Comparison of ENCODE assay signal across 10 mouse cellular contexts in genomic region chr5:139659307-139659706, GRCm38 (mm10).
DNase-seq lines count a peak whose midpoint lies in the region; ATAC-seq lines count a peak whose summit lies in the region.
"Had no signal": no experiment of that assay in that cellular context is flagged by ENCODE, and none has a peak within 500 bp of the region (broad histone marks: within the 10 kb centered on the region; RNA-seq: fewer than 3 reads in every experiment).

No protein-coding gene starts in this region.

- peaks cover 50% of the 10 kb centered on the region for H3K27me3 ChIP-seq in kidney, embryonic 15.5 days
- H3K27me3 ChIP-seq in forebrain, embryonic 13.5 days = peaks cover 79% of the 10 kb centered on the region
- peaks cover 75% of the 10 kb centered on the region for H3K27me3 ChIP-seq in limb, embryonic 12.5 days
- H3K27me3 ChIP-seq in neural tube, embryonic 15.5 days (replicated peaks) = peaks cover 33% of the 10 kb centered on the region

- DNase-seq in kidney, postnatal 36 days = no peak
- no peak for DNase-seq in frontal cortex, postnatal 10 days (ENCODE audit: low spot score in 2 of 2)
- DNase-seq in left cerebral cortex, adult 8-10 months (ENCODE audit: low spot score in 2 of 2) = no peak
- no peak for DNase-seq in left cerebral cortex, adult 11 months (ENCODE audit: low spot score)
- DNase-seq: adrenal gland, adult 8-10 months; lung, postnatal 36 days had no signal

- H3K4me1 ChIP-seq in kidney, embryonic 15.5 days = peaks cover 25% of the 10 kb centered on the region
- peaks cover 8% of the 10 kb centered on the region for H3K4me1 ChIP-seq in forebrain, embryonic 13.5 days
- H3K4me1 ChIP-seq in limb, embryonic 12.5 days (replicated peaks) = peaks cover 11% of the 10 kb centered on the region
- peaks cover 8% of the 10 kb centered on the region for H3K4me1 ChIP-seq in neural tube, embryonic 15.5 days

- ATAC-seq in kidney, embryonic 15.5 days (replicated peaks; ENCODE audit: low FRiP score) = peak; percentile 53
- ATAC-seq in forebrain, embryonic 13.5 days = peak; percentile 58; the same call in 1 of the 2 replicates
- no peak for ATAC-seq in limb, embryonic 12.5 days (ENCODE audit: insufficient number of reproducible peaks, insufficient read depth, low FRiP score, low TSS enrichment, low read depth)
- no peak for ATAC-seq in neural tube, embryonic 15.5 days (ENCODE audit: low FRiP score)

- H3K4me2 ChIP-seq in kidney, embryonic 15.5 days = peak overlapping the region; percentile 42
- H3K4me2 ChIP-seq in forebrain, embryonic 13.5 days = peak overlapping the region; percentile 40
- peak overlapping the region; percentile 50 for H3K4me2 ChIP-seq in limb, embryonic 12.5 days
- peak overlapping the region; percentile 46 for H3K4me2 ChIP-seq in neural tube, embryonic 15.5 days

- no peaks in the 10 kb centered on the region for H3K9me3 ChIP-seq in kidney, embryonic 15.5 days (replicated peaks)
- no peaks in the 10 kb centered on the region for H3K9me3 ChIP-seq in forebrain, embryonic 13.5 days (replicated peaks)
- no peaks in the 10 kb centered on the region for H3K9me3 ChIP-seq in limb, embryonic 12.5 days
- H3K9me3 ChIP-seq in neural tube, embryonic 15.5 days (replicated peaks) = no peaks in the 10 kb centered on the region

- 0 out of 2 replicates have a peak overlapping the region, but pooled peaks have one; percentile 13 for H3K4me3 ChIP-seq in kidney, embryonic 15.5 days (replicated peaks)
- H3K4me3 ChIP-seq in forebrain, embryonic 13.5 days = no peak overlapping the region
- peak overlapping the region; percentile 19 for H3K4me3 ChIP-seq in limb, embryonic 12.5 days (replicated peaks)
- H3K4me3 ChIP-seq in neural tube, embryonic 15.5 days (replicated peaks) = no peak overlapping the region

- 2% methylated on average over 18 of the region's 18 CpGs for WGBS in kidney, embryonic 15.5 days
- WGBS in forebrain, embryonic 13.5 days = 2% methylated on average over 18 of the region's 18 CpGs
- WGBS in limb, embryonic 12.5 days = under 1% methylated on average over 18 of the region's 18 CpGs
- WGBS in neural tube, embryonic 15.5 days = 1% methylated on average over 18 of the region's 18 CpGs

- H3K9ac ChIP-seq in kidney, embryonic 15.5 days = no peak overlapping the region
- peak overlapping the region; percentile 30; the same call in 1 of the 2 replicates for H3K9ac ChIP-seq in forebrain, embryonic 13.5 days
- H3K9ac ChIP-seq in limb, embryonic 12.5 days (replicated peaks) = 0 out of 2 replicates have a peak overlapping the region, but pooled peaks have one; percentile 37
- no peak overlapping the region for H3K9ac ChIP-seq in neural tube, embryonic 15.5 days (replicated peaks)

- no peaks in the 10 kb centered on the region for H3K36me3 ChIP-seq in kidney, embryonic 15.5 days
- H3K36me3 ChIP-seq in forebrain, embryonic 13.5 days (ENCODE audit: poor library complexity, severe bottlenecking) = no peaks in the 10 kb centered on the region
- no peaks in the 10 kb centered on the region for H3K36me3 ChIP-seq in limb, embryonic 12.5 days
- H3K36me3 ChIP-seq in neural tube, embryonic 15.5 days = no peaks in the 10 kb centered on the region

- peak overlapping the region; percentile 59 for H3K27ac ChIP-seq in kidney, embryonic 15.5 days
- H3K27ac ChIP-seq in forebrain, embryonic 13.5 days = no peak overlapping the region
- H3K27ac ChIP-seq in limb, embryonic 12.5 days = no peak overlapping the region
- H3K27ac ChIP-seq in neural tube, embryonic 15.5 days (replicated peaks) = no peak overlapping the region

Comparison
In these comparisons a context has a peak if more than half of its experiments do, and no peak if none do; other contexts are left out.
1. ATAC-seq: peak in kidney, embryonic 15.5 days (single experiment) and forebrain, embryonic 13.5 days (single experiment); none in limb, embryonic 12.5 days (single experiment) and neural tube, embryonic 15.5 days (single experiment).
2. H3K4me3 ChIP-seq: peak in kidney, embryonic 15.5 days (single experiment) and limb, embryonic 12.5 days (single experiment); none in forebrain, embryonic 13.5 days (single experiment) and neural tube, embryonic 15.5 days (single experiment).
3. H3K9ac ChIP-seq: peak in forebrain, embryonic 13.5 days (single experiment) and limb, embryonic 12.5 days (single experiment); none in kidney, embryonic 15.5 days (single experiment) and neural tube, embryonic 15.5 days (single experiment).
4. Peak in every context shown above with its lines, with median percentiles within 50 percentile points of each other: H3K4me2 ChIP-seq.